Mouse (Mus musculus): ENCODE measurements around the gene Pcolce2. TPM values are rescaled to one million over a fixed set of nuclear protein-coding genes. Genes with fewer than 3 reads are reported as not detected.

The Pcolce2 gene
- total RNA-seq, 2 experiments from 2014 or later = 29.1 to 33.7 TPM

DNA sequence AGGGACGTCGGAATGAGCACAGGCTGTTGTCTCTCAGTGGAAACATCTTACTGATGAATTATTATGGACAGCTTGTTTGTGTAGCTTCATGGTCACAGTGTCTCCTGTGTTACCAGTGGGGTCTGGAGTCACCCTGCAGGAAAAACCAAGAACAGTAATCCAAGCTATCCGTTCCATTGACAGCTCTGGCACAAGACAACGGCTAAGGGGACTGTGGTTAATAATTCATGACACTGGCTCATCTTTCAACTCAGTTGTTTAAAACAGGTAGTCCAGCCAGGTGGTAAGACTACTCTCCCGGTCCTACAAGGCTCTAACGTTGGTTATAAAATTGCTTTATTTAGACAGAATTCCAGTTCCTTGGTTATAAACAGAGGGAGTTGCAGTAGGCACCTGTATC lies 59.2 kb downstream of the Pcolce2 start:
- intact Hi-C loops (cut with DNase I) = no loop called here

DNA sequence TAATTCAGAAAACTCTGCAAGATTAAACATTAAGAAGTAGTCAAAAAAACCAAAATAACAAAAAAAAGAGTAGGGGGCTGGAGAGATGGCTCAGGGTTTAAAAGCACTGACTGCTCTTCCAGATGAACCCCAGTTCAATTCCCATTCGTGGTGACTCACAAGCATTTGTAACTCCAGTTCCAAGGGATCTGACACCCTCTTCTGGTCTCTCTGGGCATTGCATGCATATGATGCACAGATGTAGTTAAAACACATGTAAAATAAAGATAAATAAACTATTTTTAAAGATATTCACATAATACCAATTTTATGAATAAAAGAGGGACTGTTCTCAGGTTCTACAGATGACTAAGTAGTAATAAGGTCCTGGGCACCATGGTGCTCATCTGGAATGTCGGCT lies 60.4 kb downstream of the Pcolce2 start:
- DNase-seq (ENCODE audit: low spot score) = no peak
- intact Hi-C loops (cut with DNase I) = no loop called here

More for the DNA sequence above, 59.2 kb downstream of the Pcolce2 start:
- DNase-seq (ENCODE audit: low spot score) = no peak

DNA sequence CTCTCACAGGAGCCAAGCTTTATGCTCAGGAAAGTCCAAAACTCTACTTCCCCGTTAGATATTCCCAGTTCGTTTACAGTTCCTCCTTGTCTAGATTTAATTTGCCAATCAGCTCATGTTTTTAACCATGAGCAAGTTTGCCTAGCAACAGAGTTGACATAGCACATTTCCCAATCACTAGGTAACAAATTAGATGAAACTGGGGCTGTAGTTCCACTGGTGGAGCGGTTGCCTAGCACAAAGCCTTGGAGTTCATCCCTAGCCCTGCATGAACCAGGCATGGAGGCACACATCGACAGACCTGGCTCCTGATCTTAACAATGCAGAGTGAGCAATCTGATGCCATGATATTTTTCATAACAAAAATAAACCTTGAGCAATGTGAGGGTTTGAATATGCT lies 61.9 kb downstream of the Pcolce2 start:
- intact Hi-C loops (cut with DNase I) = no loop called here

DNA sequence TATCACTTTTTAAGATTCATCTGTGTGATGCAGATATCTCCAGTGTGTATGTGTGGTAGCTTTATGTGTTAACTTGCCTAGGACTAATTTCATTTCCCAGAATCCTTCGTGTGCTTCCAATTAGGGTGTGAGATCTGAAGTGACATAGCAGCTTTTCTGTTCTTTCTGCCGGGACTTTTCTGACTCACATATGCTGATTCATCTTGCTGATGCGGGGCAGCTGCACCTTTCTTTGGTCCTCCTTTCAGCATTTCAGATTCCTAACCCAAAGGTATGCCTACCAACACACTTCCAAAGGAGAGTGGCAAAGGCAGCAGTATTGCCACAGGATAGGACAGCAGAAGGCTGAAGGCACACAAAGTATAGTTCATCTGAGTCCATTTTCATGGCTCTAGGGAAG lies 66.7 kb downstream of the Pcolce2 start:
- intact Hi-C loops (cut with DNase I) = loop anchor here (10.0 kb wide), 1 partner anchor 151 kb away; the partner anchor contains the start of gene Atr
- DNase-seq (ENCODE audit: low spot score) = no peak

More for the DNA sequence above, 61.9 kb downstream of the Pcolce2 start:
- no peak for DNase-seq (ENCODE audit: low spot score)

DNA sequence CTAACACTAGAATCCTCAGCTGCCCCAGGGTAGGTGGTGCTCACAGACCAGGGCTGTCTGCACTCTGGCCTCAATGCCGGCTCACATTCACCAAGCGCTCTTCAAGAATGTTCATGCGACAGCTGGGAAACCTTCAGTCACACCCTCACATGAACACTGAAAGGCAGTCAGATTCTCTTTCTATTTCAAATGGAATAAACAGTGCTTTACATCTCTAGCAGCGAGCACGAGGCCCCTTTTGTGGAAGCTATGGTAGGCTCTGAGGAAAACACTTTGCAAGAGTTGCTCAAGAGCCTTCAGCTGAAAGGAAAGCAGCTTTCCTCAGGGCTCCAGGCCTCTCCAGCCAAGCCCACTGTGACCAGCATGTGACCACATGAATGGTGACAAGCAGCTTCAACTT lies 68.0 kb downstream of the Pcolce2 start:
- intact Hi-C loops (cut with DNase I) = loop anchor here (10.0 kb wide), 1 partner anchor 149 kb away; the partner anchor contains the start of gene Atr
- no peak for DNase-seq (ENCODE audit: low spot score)

DNA sequence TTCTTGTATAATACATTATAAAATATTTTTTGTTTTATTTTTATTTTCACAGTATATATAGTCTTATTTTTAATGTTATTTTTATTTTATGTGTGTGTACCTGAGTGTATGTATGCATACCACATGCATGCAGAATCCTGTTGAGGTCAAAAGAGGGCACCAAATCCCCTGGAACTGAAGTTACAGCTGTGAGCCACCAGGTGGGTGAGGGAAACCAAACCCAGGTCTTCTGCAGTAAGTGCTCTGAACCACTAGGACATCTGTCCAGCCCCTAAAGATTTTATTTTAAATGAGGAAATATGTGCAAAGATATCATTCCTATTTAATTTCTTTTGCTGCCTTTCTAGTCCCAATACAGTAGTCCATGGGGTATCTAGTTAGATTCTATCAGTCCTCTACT lies 71.5 kb downstream of the Pcolce2 start:
- no peak for DNase-seq (ENCODE audit: low spot score)
- intact Hi-C loops (cut with DNase I) = loop anchor here (10.0 kb wide), 1 partner anchor 146 kb away; the partner anchor contains the start of gene Atr

DNA sequence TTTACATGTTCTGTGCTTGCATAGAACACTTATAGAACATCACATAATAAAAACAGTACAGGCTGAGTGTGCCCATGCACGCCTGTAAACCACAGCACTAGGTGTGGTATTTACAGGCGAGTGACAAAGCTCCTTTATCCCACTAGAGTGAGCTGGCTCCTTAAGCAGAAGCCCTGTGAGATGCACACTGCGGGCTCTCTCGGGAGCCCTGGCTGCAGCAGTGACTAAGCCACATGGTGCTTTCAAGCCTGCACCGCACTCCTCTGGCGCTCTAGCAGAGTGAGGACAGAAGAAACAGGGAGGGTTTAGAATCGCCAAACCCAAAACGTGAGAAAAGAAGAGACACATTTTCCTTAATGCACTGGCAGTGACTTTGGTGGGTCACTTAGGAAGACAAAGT lies 75.2 kb downstream of the Pcolce2 start:
- intact Hi-C loops (cut with DNase I) = no loop called here
- no peak for DNase-seq (ENCODE audit: low spot score)

DNA sequence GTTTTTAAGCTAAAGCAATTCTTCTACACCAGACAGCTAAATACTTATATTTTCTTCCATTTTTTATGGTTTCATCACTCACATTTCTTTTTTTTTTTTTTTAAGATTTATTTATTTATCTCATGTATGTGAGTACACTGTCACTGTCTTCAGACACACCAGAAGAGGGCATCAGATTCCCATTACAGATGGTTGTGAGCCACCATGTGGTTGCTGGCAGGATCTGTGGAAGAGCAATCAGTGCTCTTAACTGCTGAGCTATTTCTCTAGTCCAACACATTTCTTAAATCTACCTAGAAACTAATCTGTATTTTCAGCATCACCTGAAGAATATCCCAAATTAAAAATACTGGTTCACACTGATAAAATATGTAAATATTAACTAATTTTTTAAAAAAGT lies 98.8 kb downstream of the Pcolce2 start:
- no peak for DNase-seq (ENCODE audit: low spot score)
- intact Hi-C loops (cut with DNase I) = no loop called here

DNA sequence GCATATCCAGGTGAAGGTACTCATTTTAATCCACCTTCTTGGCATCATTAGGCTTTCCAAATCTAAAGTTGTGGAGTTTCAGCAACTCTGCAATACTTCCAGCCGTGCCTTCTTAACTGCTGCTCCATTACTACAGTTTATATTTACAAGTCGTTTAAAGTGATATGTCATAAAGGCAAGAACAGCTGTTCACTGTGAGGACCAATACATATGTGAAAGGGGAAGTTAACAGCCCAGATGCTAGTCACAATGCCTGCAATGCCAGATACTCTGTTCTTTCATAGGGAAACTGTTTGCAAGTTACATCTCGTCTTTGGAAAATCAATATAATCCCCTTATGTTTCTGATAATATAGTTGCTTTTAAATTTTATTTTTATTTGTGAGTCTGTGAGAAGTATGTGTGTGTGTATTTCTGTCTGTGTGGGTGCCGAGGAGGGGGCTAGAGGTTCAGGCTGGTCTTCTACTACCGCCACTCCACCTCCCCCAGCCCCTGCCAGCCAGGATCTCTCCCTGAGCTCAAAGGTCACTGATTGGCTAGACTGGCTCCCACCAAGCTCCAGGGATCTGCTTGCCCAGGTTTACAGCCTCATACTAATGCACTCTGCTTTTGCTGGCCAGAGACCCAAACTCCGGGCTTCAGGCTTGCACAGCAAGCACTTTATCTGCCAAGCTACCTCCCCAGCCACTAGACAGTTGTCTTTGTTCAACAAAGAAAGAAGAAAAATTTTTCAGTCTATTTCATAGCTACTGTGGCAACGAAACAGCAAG lies 107.6 kb downstream of the Pcolce2 start:
- intact Hi-C loops (cut with DNase I) = loop anchor here (5.0 kb wide), 1 partner anchor 112 kb away; the partner anchor contains the start of gene Atr
- no peak for DNase-seq (ENCODE audit: low spot score)

DNA sequence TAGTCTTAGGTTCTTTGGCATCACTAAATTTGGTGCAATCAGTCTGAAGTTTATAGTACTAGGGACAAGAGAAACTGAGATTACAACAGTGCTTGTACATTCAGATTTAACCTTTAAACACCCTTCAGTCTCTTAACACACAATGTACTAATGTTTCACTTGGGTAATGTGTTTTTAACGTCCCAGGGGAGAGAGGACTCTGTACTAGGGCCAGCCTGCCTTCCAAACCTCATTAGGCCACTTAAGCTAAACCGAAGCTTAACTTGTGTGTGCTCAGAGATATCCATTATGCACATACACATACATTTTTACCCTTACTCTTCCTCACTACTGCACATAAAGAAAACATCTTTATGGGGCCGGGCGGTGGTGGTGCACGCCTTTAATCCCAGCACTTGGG lies 109.9 kb downstream of the Pcolce2 start:
- no peak for DNase-seq (ENCODE audit: low spot score)
- intact Hi-C loops (cut with DNase I) = loop anchor here (5.0 kb wide), 1 partner anchor 110 kb away; the partner anchor contains the start of gene Atr

Other genes starting within 250 kb of the Pcolce2 start
- 1 to 10 TPM; 1.4 TPM for gene Chst2, start 230.9 kb upstream of the Pcolce2 start, total RNA-seq (2021)
- 10 to 100 TPM; 27.8 to 32.2 TPM for gene U2surp, start 125.6 kb upstream of the Pcolce2 start, total RNA-seq (2021)
- gene Paqr9, start 77.9 kb upstream of the Pcolce2 start, total RNA-seq (2021) = 10 to 100 TPM; 41.1 to 43.4 TPM
- 1 to 10 TPM; 6.7 to 7.2 TPM for gene Trpc1, start 112.8 kb downstream of the Pcolce2 start, total RNA-seq (2021)
- gene Pls1, start 207.7 kb downstream of the Pcolce2 start, total RNA-seq (2021) = under 1 TPM; 0.29 to 0.36 TPM
- 1 to 10 TPM; 7.0 to 7.2 TPM for gene Atr, start 220.0 kb downstream of the Pcolce2 start, total RNA-seq (2021)

All from heart, postnatal 25 days (tissue).